Mouse (Mus musculus) left cerebral cortex, postnatal 10 days (tissue): ENCODE data around the gene Cluap1. TPM values are rescaled to one million over a fixed set of nuclear protein-coding genes. Genes with fewer than 3 reads are reported as not detected.
A peak's percentile ranks its signal among the peaks of the same experiment; 100 is the strongest.

Experiments
- DNase-seq, 2 experiments: peaks; one replicate each; pipeline ENCODE4 v3.0.0; 2021 to 2022; ENCODE audit warnings: low spot score in 2 of 2, mixed read lengths in 1 of 2; ENCODE audit errors: extremely low spot score in 1 of 2
- intact Hi-C: fragments of 180-260 bp; cut with DNase I; formaldehyde crosslinking; loops from one replicate; pipeline ENCODE4 v1.15.1; 2025
- total RNA-seq, 2 experiments: library from RNA; stranded (reverse); gene quantifications; 2 replicates each; pipeline ENCODE4 v1.2.3; 2021

Cluap1 gene
- total RNA-seq = 10 to 100 TPM; 35.1 to 35.9 TPM

DNA sequence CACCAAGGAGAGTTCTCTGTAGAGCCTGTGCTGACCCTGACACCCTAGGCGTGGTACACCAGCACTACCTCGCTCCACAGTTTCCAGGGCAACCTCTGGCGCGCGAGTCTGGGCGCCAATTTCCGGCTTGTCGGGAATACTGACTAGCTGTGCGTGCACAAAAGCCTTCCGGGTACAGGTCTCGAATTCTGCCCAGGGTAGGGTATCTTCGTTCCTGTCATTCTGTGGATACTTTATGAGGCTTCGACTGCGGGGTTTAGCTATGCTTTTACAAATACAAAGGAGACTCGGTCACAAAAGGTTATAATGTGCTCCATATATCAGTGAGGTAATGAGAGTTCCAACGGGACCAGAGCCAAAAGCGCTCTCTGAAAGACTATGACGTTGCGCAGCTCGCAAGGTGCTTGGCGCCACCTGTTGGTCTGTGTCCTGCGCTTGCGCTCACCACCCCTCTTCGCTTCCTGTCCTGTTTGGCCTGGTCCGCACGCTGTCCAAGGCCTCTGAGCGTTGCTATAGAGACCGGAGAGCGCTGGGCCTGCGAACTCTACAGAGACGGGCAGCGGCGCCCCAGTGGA, at the start of gene Cluap1, which contains the start of gene 1700037C18Rik:
Gene Cluap1 (plus strand): TSS at position 265 of the 575 bp plus-strand sequence.
Gene 1700037C18Rik (minus strand): TSS at position 153 of the 575 bp plus-strand sequence.
- DNase-seq = peak; percentile 94 to 95
- intact Hi-C loops = loop anchor here (10.0 kb wide), 1 partner anchor 164 kb away; the partner anchor contains the start of gene Zfp263

GRCm38 (mm10) chr16:3859254-3859653, 49.3 kb upstream of the Cluap1 start:
- DNase-seq = no peak
- intact Hi-C loops = no loop called here

GRCm38 (mm10) chr16:3871815-3872214, 36.8 kb upstream of the Cluap1 start:
- DNase-seq = no peak
- intact Hi-C loops = no loop called here

DNA sequence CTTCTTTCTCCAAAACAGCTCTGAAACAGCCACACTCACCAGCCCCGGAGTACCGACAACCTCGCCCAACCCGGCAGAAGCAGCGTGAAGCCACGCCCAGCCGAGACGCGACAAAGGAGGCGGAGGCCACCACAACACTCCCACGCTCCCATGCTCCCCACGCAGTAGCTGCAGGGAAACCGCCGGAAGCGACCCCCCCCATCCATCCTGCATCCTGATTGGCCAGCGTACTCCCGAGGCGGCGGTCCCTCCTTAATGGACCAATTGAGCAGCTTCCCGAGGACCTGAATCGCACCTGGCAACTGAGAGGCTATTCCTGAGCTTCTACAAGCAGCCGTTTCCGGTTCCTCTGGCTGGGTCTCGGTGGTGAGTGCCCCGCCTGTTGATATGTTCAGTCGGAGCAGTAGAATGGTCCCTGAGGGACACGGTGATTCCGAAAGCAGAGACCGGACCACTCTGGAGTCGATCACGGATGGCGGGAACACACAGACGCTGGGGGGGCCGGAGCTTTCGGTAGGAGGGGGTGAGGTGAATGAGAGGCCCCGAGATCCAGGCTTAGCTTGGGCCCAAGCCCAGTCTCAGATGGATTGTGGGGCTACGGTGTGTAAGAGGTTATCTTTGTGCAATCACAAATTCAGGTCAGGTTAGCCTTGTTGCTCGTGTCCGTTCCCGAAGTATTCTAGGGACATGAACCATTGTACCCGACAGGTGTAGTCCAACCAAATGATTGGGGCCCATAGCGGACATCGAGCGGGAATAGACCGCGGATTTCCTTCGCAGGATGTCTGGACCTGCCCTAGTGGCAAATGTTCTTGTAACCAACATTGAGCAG, 36.2 kb upstream of the Cluap1 start, which contains the start of gene Naa60:
Gene Naa60 (plus strand): TSS at position 160 of the 832 bp plus-strand sequence.
- peak; percentile 90 to 96 for DNase-seq
- intact Hi-C loops = no loop called here

GRCm38 (mm10) chr16:3876346-3876745, 32.3 kb upstream of the Cluap1 start:
- DNase-seq = no peak
- intact Hi-C loops = no loop called here

GRCm38 (mm10) chr16:3884201-3885064, 24.2 kb upstream of the Cluap1 start, which contains the start of the genes Zfp597 and Gm20695:
Gene Zfp597, minus strand, starts transcription at chr16:3884561.
Gene Gm20695, plus strand, starts transcription at chr16:3884648.
- intact Hi-C loops = no loop called here
- peak; percentile 90 to 97 for DNase-seq

DNA sequence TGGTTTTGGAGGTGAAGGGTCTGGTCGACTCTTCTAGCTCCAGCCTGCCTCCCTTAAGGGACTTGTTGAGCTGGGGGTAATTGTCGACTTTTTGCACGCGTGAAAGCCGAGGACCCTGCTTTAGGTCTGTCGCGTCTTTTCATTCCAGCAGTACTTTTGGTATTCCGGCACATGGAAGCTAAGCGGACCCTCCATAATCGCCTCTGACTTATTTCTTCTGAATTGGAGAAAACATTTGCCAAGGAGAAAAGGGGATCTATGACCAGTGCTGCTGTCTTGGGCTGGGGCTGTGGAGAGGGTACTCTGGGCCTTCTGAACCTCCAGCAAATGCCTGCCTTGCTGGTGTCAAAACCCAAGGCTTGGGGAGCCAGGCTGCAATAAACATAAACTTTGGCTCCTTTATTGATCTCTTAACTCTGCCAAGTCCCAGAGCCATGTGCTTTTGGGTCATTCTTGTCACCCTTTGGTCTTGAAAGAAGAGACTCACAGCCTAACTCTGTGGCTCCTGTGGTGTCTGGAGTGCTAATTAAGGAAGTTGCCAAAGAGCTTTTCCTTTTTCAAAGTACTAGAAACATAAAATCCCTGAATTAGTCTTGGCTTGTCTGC, 23.4 kb upstream of the Cluap1 start:
- intact Hi-C loops = no loop called here
- no peak for DNase-seq

GRCm38 (mm10) chr16:3891621-3892295, 16.8 kb upstream of the Cluap1 start:
- intact Hi-C loops = no loop called here
- no peak for DNase-seq

DNA sequence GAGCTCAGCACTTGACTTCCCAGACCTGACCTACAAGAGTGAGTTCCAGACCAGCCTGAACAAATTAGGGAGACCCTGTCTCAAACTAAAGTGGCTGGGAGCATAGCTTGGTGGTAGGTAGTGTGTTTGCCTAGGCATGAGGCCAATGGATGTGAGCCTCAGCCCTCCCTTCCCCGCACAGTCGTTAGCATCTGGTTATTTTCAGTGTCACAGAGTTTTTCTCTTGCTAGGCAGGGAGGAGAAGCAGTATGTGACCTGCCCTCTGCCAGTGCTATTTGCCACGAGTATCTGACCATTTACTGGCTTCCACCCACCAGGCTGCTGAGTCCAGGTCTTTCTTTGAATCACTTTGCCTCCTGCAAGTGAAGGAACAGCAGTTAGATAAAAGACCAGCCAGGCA, 14.9 kb upstream of the Cluap1 start:
- intact Hi-C loops = no loop called here
- no peak for DNase-seq

GRCm38 (mm10) chr16:3895173-3895792, 13.3 kb upstream of the Cluap1 start:
- peak in 1 of 2 experiments; percentile 59 for DNase-seq

GRCm38 (mm10) chr16:3896046-3896445, 12.6 kb upstream of the Cluap1 start:
- intact Hi-C loops = no loop called here
- no peak for DNase-seq

More at GRCm38 (mm10) chr16:3895173-3895792, 13.3 kb upstream of the Cluap1 start:
- intact Hi-C loops = no loop called here

DNA sequence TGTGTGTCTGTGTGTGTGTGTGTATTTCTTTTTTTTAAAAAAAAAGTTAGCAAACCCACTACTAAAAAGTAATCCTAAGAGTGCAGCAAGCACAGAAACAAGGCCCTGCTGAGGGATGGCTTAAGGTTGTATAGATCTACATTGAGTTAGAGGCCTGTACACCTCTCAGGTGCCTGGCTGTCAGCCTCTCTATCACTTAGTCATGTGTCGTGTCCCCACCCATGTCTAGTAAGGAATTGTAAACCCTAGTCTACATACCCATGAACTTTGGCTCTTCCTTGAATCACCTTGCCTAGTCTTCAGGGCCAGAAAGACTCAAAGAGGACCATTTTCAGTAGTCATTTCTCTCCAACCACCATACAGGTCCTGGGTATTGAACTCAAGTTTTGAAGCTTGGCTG, 12.0 kb upstream of the Cluap1 start:
- intact Hi-C loops = no loop called here
- no peak for DNase-seq

- peak in 1 of 2 experiments; percentile 34 for DNase-seq
- intact Hi-C loops = loop anchor here (10.0 kb wide), 1 partner anchor 163 kb away; the partner anchor contains the start of gene Zfp263
Observed at GRCm38 (mm10) chr16:3907471-3907870, 1.1 kb upstream of the Cluap1 start.

DNA sequence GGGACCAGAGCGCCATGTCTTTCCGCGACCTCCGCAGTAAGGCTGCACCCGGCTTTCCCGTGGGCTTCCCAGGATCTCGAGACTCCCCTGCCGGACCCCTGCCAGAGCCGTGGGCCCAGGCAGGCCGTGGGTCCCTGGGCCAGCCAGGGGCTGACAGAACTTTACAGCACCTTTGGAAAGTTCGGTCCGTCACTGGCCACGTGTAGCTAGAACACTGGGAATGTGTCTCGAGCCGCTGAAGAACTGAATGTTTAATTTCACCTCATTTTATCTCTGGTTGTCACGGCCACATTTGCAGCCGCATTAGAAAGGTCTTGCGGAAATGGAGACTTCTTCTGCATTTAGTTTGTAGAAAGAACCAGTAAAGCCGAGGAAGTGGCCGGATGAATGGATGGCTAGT, 517 bp downstream of the Cluap1 start:
- no peak for DNase-seq
- intact Hi-C loops = loop anchor here (10.0 kb wide), 1 partner anchor 164 kb away; the partner anchor contains the start of gene Zfp263

DNA sequence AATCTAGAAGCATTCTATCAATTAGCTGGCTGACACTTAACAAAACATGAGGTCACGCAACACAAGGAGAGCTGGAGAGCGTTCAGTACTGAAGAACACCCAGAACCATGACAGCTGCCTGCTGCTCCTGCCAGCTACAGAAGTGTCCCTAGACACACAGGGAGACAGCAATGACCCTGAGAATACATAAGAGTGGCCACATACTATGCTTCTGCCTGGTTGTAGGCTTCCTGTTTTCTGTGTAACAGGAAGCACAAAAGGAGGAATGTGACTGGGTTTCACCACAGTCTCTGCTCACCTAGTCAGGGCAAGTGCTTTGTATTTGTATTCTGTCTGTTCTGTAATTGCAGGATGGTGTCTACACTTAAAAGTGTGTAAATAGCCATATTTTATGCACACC, 12.2 kb downstream of the Cluap1 start:
- DNase-seq = no peak
- intact Hi-C loops = no loop called here

DNA sequence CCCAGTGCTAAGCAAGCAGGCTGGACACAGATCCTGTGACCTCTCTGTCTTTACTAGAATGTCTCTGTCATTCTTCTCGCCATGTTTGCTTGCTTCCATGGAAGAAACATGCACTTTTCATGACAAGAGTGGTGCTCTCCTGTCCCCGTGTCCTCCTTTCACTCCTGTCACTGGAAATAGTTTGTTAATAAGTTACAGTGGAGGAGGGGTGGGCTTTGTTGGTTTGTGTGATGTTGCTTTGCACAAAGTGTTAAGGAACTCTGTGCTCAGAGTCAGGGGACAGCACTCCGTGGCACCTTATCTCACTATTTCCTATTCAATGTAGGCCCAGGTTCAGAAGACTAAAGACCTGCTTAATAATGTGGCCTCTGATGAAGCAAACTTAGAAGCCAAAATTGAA, 14.9 kb downstream of the Cluap1 start:
- no peak for DNase-seq
- intact Hi-C loops = no loop called here

DNA sequence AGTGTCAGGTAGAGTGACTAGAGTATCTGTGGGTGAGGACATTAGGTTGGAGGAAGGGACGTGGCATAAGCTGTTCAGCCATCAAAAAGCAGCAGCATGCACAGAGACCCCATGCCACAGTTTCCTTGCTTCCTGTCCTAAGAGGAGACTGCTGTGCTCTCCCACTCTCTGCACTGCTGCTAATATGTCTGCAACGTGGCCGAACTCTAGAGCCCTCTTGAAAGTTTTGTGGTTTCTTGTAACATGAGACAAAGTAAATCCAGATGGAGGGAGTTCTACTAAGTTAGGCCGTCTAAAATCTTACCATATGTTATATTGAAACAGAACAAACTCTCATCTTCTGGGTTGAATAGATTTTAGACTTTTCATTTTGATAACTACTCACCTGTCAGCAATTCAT, 15.4 kb downstream of the Cluap1 start:
- intact Hi-C loops = no loop called here
- no peak for DNase-seq

- no peak for DNase-seq
- intact Hi-C loops = no loop called here
Observed at GRCm38 (mm10) chr16:3928582-3928981, 20.0 kb downstream of the Cluap1 start.
